Mouse (Mus musculus): ENCODE data around the gene Fuz. TPM values are rescaled to one million over a fixed set of nuclear protein-coding genes. Genes with fewer than 3 reads are reported as not detected.

Gene Fuz
- total RNA-seq, 1 experiment from 2014 or later, result 29.9 TPM

DNA sequence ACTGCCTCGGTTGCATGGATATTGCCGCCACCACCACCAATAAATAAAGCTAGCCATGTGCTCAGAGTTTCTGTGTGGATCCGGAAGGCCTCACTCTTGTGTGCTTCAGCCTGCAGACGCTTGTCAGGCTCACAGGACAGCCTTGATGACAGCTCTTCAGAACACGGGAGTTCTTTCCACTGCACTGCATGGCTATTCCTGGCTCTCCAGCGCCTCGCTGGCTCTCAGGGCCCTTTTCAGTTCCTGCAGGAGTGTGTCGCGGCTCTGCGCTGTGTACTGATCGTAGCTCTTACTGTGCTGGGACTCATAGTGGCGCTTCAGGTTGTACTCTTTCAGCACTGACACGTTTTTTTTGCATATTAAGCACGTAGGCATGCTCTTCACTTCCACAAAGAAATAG, 18.0 kb upstream of the Fuz start:
- ATAC-seq (ENCODE audit: extremely low read depth, insufficient number of reproducible peaks, low FRiP score, poor library complexity, severe bottlenecking), result no peak

GRCm38 (mm10) chr7:44883036-44883435, 12.8 kb upstream of the Fuz start:
- ATAC-seq (ENCODE audit: extremely low read depth, insufficient number of reproducible peaks, low FRiP score, poor library complexity, severe bottlenecking), result no peak

- ATAC-seq (ENCODE audit: extremely low read depth, insufficient number of reproducible peaks, low FRiP score, poor library complexity, severe bottlenecking), result no peak
Measured at GRCm38 (mm10) chr7:44884637-44885036, 11.2 kb upstream of the Fuz start.

GRCm38 (mm10) chr7:44886964-44887363, 8.9 kb upstream of the Fuz start:
- peak; percentile 33; the same call in 1 of the 2 replicates for ATAC-seq (ENCODE audit: extremely low read depth, insufficient number of reproducible peaks, low FRiP score, poor library complexity, severe bottlenecking)

DNA sequence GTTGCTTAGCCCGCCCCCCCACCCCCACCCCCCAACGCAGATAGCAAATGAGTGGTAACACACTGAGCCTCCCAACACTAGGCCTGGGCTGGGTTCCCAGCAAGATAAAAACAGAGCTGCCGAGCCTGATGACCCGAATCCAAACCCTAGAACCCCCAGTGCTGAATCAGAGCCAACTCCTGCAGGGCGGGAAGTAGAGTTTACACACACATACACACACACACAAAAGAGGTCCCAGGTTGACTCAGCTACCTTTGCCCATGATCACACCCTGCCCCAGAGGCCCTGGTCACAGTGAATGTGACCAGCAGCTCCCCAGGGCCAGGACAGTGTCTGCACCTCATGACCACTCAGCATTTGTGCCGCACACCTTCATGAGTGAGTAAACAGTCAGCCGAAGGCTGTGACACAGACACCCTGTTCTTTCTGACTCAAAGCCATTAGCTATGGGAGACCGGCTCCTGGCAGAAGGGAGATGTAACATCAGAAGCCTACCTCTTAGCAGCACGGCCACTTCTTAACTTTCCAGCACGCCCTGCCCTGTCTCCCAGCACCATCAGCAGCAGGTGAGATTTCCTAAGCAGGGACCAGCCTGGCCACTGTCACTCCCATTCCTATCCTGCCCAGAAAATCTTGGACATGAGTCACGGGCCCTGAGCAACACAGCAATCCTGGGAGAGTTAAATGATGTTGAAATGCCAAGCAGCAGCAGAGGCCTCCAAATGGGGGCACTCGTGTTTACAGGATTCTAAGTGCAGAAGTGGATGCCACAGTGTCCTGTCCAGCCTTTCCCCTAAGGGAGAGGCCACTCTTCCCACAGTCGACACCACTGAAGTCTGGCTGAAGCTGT, 7.4 kb upstream of the Fuz start:
- ATAC-seq (ENCODE audit: extremely low read depth, insufficient number of reproducible peaks, low FRiP score, poor library complexity, severe bottlenecking), result no peak

DNA sequence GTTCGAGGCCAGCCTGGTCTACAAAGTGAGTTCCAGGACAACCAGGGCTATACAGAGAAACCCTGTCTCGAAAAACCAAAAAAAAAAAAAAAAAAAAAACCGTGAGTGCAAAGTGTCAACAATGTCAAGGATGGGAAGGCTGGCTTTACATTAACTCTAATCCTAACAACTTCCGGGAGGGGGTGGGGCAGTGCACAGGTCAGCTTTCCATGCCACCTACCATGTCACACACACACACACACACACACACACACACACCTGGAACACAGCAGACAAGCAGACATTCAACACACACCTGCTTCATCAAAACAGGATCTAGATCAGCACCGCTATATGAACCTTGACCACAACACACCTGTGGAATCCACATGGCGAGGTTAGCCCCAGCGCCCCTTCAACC, 5.7 kb upstream of the Fuz start:
- ATAC-seq (ENCODE audit: extremely low read depth, insufficient number of reproducible peaks, low FRiP score, poor library complexity, severe bottlenecking), result no peak

- ATAC-seq (ENCODE audit: extremely low read depth, insufficient number of reproducible peaks, low FRiP score, poor library complexity, severe bottlenecking), result no peak
Measured at GRCm38 (mm10) chr7:44890737-44891136, 5.1 kb upstream of the Fuz start.

DNA sequence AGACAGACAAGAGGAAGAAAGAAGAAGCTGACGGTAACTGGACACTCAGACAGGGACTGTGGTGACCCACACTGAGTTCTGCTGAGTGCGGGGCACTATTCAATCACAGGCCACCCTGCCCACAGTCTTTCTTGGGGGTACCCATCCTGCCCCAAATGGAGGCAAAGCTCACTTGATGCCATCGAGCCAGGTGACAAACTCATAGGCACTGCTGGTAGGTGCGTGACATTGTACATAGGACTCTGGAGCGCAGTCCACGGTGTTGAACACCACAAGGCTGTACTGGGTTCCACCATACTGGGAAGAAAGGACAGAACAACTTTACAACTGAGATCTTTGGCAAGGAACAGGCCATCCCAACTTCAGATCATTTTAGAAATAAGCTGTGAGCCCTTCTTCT, 4.3 kb upstream of the Fuz start:
- ATAC-seq (ENCODE audit: extremely low read depth, insufficient number of reproducible peaks, low FRiP score, poor library complexity, severe bottlenecking), result no peak

DNA sequence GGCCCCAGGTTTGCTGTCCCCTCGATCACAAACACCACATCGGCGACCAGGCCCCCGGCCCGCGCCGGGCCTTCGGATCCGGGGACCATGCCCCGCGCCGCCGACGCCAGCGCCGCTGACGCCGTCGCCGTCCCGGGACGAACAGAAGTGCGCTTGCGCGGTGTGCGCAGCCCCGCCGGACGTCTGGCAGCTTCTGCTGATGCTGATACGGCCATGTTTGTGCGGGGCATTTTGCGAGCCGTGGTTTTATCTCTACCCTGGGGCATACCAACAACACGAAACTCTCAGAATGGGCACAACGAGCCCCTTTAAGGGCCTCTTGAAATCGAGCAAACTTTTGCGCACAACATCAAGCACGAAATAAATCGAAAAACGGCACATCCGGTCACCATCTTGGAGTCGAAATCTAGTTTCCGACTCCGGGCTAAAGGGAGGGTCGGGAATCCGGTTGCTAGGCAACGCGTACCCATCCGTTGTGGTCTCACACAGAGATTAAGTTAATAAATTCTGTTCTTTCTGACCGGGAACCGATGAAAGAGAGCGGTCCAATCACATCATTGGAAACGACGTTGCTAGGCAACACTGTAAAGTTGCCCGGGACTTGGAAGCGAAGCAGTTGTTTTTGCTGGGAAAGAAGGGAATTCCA, 3.5 kb upstream of the Fuz start, which contains the start of gene Med25:
TSS of gene Med25 (minus strand) at position 437 of the 646 bp plus-strand sequence.
- peak; percentile 43; the same call in 1 of the 2 replicates for ATAC-seq (ENCODE audit: extremely low read depth, insufficient number of reproducible peaks, low FRiP score, poor library complexity, severe bottlenecking)

DNA sequence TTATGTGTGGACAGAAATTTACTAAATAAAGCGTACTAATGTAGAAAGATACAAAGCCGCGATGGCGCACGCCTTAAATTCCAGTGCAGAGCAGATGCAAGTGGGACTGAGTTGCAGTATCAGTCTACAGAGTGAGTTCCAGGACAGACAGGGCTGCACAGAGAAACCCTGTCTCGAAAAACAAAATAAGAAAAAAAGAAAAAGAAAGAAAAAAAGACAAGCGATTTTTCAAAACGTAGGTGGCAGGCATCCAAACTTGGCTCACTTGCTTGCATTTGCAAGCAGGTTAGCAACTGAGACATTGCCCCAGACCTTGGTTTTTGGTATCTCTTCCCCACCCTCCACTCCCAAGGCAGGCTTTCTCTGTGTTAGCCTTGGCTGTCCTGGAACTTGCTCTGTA, 2.7 kb upstream of the Fuz start:
- no peak for ATAC-seq (ENCODE audit: extremely low read depth, insufficient number of reproducible peaks, low FRiP score, poor library complexity, severe bottlenecking)

DNA sequence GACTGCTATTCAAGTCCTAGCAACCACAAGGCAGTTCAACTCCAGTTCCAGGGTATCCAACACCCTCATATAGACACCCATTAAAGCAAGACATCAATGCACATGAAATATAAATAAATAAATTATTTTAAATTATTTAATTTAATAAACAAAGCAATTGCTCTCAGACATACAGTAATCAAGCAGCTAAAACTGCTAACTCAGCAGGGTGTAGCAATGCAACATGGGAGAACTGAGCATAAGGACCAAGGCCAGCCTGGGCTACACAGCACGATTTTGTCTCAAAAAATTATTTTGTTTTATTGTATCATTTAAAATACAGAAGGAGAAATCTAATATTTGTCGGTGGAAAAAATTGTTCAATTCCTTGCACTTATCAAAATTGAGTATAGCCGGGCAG, 1.7 kb upstream of the Fuz start:
- no peak for ATAC-seq (ENCODE audit: extremely low read depth, insufficient number of reproducible peaks, low FRiP score, poor library complexity, severe bottlenecking)

GRCm38 (mm10) chr7:44895206-44895592, 680 bp upstream of the Fuz start:
- ATAC-seq (ENCODE audit: extremely low read depth, insufficient number of reproducible peaks, low FRiP score, poor library complexity, severe bottlenecking), result no peak

GRCm38 (mm10) chr7:44896499-44896898, 620 bp downstream of the Fuz start:
- ATAC-seq (ENCODE audit: extremely low read depth, insufficient number of reproducible peaks, low FRiP score, poor library complexity, severe bottlenecking), result no peak

- no peak for ATAC-seq (ENCODE audit: extremely low read depth, insufficient number of reproducible peaks, low FRiP score, poor library complexity, severe bottlenecking)
Measured at GRCm38 (mm10) chr7:44898607-44899006, 2.7 kb downstream of the Fuz start.

DNA sequence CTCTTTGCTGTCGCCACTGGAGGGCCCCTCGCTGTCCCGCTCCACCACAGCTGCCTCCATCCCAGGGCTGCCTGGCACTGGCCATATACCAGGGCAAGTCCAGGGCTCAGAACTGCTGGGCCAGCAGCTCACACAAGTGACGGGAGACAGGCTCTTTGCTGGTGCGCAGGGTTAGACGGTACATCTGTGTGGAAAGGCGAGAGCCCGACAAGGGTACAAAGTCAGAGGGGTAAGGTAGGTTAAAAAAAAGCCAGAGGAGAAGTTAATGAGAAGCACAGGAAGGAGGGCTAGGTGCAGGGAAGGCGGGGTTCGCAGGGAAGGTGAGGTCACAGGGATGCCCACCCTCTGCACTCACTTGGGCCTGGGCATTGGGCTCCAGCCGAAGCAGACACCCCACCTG, 4.8 kb downstream of the Fuz start:
- no peak for ATAC-seq (ENCODE audit: extremely low read depth, insufficient number of reproducible peaks, low FRiP score, poor library complexity, severe bottlenecking)

DNA sequence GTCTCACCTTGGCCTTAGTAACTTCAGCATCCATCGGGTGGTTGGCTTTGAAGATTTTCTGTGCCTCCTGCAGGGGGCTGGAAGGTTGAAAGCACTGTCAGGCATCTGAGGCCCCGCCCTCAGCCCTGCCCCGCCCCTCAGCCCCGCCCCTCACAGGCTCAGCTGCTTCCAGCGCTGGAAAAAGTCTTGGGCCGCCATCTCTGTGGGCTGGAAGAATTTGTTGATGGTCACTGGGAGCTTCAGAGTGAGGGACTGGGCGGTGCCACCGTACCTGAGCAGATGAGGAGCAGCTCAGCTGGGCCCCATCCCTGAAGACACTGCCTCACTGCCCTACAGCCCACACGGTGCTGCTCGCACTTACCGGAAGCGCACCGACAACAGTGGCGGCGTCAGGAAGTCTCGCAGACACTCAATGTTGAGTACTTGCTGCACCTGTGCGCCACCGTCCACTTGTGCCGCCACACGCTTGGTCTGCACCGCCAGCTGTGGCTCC, 5.4 kb downstream of the Fuz start:
- peak; percentile 55 for ATAC-seq (ENCODE audit: extremely low read depth, insufficient number of reproducible peaks, low FRiP score, poor library complexity, severe bottlenecking)

- ATAC-seq (ENCODE audit: extremely low read depth, insufficient number of reproducible peaks, low FRiP score, poor library complexity, severe bottlenecking), result no peak
Measured at GRCm38 (mm10) chr7:44905430-44905829, 9.6 kb downstream of the Fuz start.

DNA sequence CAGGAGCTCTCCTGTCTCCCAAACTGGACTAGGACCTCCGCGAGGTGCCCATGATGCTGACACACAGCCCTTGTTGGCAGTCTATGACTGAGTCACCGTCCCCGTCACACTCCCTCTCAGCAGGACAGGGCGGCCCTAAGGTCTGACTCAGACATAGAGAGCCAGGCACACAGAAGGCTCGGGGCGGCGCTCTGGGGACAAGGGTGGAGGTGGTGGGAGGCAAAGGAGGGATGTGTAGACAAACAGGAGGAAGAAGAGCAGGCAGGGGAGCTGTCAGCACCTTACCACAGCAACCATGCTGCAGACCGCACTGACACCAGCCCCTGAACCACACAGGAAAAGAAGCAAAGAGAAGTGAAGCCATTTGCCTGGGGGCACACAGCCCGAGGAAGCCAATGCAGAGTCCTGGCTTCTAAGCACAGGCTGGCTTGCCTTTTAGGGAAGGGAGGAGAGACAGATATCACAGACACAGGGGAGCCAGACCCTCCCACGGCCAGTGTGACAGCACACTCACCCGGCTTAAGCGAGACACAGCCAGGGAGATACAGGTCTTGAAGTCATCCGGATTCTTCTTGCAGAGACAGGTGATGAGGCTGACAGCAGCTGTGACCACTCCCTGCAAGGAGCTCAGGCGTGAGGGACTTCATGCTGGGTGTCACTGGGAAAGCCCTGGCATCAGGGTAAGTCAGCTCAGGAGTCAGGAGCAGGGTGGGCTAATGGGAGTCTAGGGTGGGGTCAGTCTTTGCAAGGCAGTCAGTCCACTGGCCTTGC, 13.0 kb downstream of the Fuz start:
- no peak for ATAC-seq (ENCODE audit: extremely low read depth, insufficient number of reproducible peaks, low FRiP score, poor library complexity, severe bottlenecking)

DNA sequence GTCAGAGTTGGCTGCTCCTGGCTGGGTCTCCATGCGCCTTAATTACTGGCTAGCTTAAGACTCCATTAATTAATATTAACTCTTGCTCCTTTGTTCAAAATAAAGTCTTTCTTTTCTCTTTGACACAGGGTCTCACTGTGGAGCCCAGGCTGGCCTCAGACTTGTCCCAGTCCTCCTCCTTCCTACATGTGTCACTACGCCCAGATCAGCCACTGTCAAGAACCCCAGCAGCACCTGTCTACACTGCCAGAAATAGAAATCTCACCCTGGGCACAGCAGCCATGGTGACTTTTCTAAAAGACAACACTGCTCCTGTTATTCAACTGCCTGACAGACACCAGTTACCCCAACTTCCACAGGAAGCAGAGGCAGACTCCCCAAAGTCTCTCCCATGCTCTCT, 18.5 kb downstream of the Fuz start:
- no peak for ATAC-seq (ENCODE audit: extremely low read depth, insufficient number of reproducible peaks, low FRiP score, poor library complexity, severe bottlenecking)

- ATAC-seq (ENCODE audit: extremely low read depth, insufficient number of reproducible peaks, low FRiP score, poor library complexity, severe bottlenecking), result no peak
Measured at GRCm38 (mm10) chr7:44915314-44915713, 19.4 kb downstream of the Fuz start.

All from neutrophil, adult 5-6 weeks (primary cell).